Mouse (Mus musculus) MEL (cell line): Measurements from ENCODE around the gene Amdhd2. TPM values are rescaled to one million over a fixed set of nuclear protein-coding genes. Genes with fewer than 3 reads are reported as not detected.

Source experiments
- DNase-seq: peaks from one replicate; pipeline ENCODE4 v3.0.0; 2011; ENCODE audit warnings: low read depth, low spot score
- H3K27ac ChIP-seq: 2 replicates; pipeline ENCODE4 v1.5.1; 2012; ENCODE audit warnings: low read depth, mild to moderate bottlenecking, control low read depth, low read length, moderate library complexity; ENCODE audit not compliant: control insufficient read depth
- H3K27me3 ChIP-seq, 2 experiments: fragments of 150-350 bp in 1 of 2; sonication (generic) in 1 of 2; 2 replicates each; pipeline ENCODE4 v1.6.1; 2012; ENCODE audit warnings: low read length in 2 of 2, mild to moderate bottlenecking in 2 of 2, improper control_type of control experiment in 1 of 2, moderate library complexity in 1 of 2; ENCODE audit not compliant: insufficient read depth in 2 of 2, control insufficient read depth in 1 of 2
- H3K36me3 ChIP-seq, 2 experiments: 2 replicates each; pipeline ENCODE4 v1.6.1; 2012 to 2014; ENCODE audit warnings: low read length in 2 of 2, improper control_type of control experiment in 1 of 2, inconsistent platforms in 1 of 2, mild to moderate bottlenecking in 1 of 2; ENCODE audit not compliant: insufficient read depth in 2 of 2, control insufficient read depth in 1 of 2
- H3K4me1 ChIP-seq, 2 experiments: fragments of 150-350 bp in 1 of 2; sonication (generic) in 1 of 2; 2 replicates each; pipeline ENCODE4 v1.6.1; 2012; ENCODE audit warnings: low read length in 2 of 2, improper control_type of control experiment in 1 of 2, mild to moderate bottlenecking in 1 of 2; ENCODE audit not compliant: insufficient read depth in 2 of 2, control insufficient read depth in 1 of 2
- H3K4me3 ChIP-seq, 2 experiments: fragments of 150-350 bp in 1 of 2; sonication (generic) in 1 of 2; 2 replicates each; pipeline ENCODE4 v1.5.1; 2012; ENCODE audit warnings: low read depth in 2 of 2, low read length in 2 of 2, mild to moderate bottlenecking in 2 of 2, moderate library complexity in 2 of 2, control low read depth in 1 of 2, improper control_type of control experiment in 1 of 2; ENCODE audit not compliant: control insufficient read depth in 1 of 2, insufficient read depth in 1 of 2
- H3K79me2 ChIP-seq: 2 replicates; pipeline ENCODE4 v1.6.1; 2012; ENCODE audit warnings: mild to moderate bottlenecking, low read length, moderate library complexity; ENCODE audit not compliant: control insufficient read depth, poor library complexity, insufficient read depth
- H3K9ac ChIP-seq: 2 replicates; pipeline ENCODE4 v1.6.1; 2012; ENCODE audit warnings: low read depth, mild to moderate bottlenecking, control low read depth, low read length, moderate library complexity; ENCODE audit not compliant: control insufficient read depth, poor library complexity, severe bottlenecking
- H3K9me3 ChIP-seq: fragments of 150-350 bp; sonication (generic); replicated peaks from 2 replicates; pipeline ENCODE4 v1.6.1; 2012; ENCODE audit warnings: mild to moderate bottlenecking, low read length, improper control_type of control experiment, moderate library complexity; ENCODE audit not compliant: insufficient read depth
- CHD1 ChIP-seq: IDR thresholded peaks from 2 replicates; pipeline ENCODE4 v1.6.1; 2012; ENCODE audit warnings: low read depth, mild to moderate bottlenecking, inconsistent platforms, low read length, improper control_type of control experiment
- CHD2 ChIP-seq: IDR thresholded peaks from 2 replicates; pipeline ENCODE4 v1.6.1; 2011; ENCODE audit warnings: low read length, improper control_type of control experiment
- E2F4 ChIP-seq: IDR thresholded peaks from 2 replicates; pipeline ENCODE4 v1.6.1; 2011; ENCODE audit warnings: low read depth, low read length, improper control_type of control experiment, borderline replicate concordance
- ELF1 ChIP-seq: IDR thresholded peaks from 2 replicates; pipeline ENCODE4 v1.6.1; 2014; ENCODE audit warnings: low read depth, mild to moderate bottlenecking, inconsistent platforms, low read length, improper control_type of control experiment, moderate library complexity
- GABPA ChIP-seq: IDR thresholded peaks from 2 replicates; pipeline ENCODE4 v1.6.1; 2012; ENCODE audit warnings: low read depth, mild to moderate bottlenecking, inconsistent platforms, low read length, improper control_type of control experiment, moderate library complexity
- GATA1 ChIP-seq: IDR thresholded peaks from 2 replicates; pipeline ENCODE4 v1.6.1; 2011; ENCODE audit warnings: low read depth, low read length, improper control_type of control experiment
- HCFC1 ChIP-seq: IDR thresholded peaks from 2 replicates; pipeline ENCODE4 v1.6.1; 2012; ENCODE audit warnings: low read depth, mild to moderate bottlenecking, inconsistent platforms, low read length, improper control_type of control experiment, moderate library complexity
- MAFK ChIP-seq: IDR thresholded peaks from 2 replicates; pipeline ENCODE4 v1.6.1; 2011; ENCODE audit warnings: low read depth, mild to moderate bottlenecking, low read length, improper control_type of control experiment, borderline replicate concordance
- MXI1 ChIP-seq: IDR thresholded peaks from 2 replicates; pipeline ENCODE4 v1.6.1; 2011; ENCODE audit warnings: mild to moderate bottlenecking, low read depth, low read length, improper control_type of control experiment
- MYB ChIP-seq: IDR thresholded peaks from 2 replicates; pipeline ENCODE4 v1.6.1; 2011; ENCODE audit warnings: mild to moderate bottlenecking, low read depth, low read length, improper control_type of control experiment
- NRF1 ChIP-seq: IDR thresholded peaks from 2 replicates; pipeline ENCODE4 v1.6.1; 2014; ENCODE audit warnings: low read depth, mild to moderate bottlenecking, inconsistent platforms, low read length, improper control_type of control experiment, moderate library complexity; ENCODE audit not compliant: poor library complexity, insufficient read depth, severe bottlenecking
- POLR2A ChIP-seq, 2 experiments: IDR thresholded peaks; 2 replicates each; pipeline ENCODE4 v1.6.1; 2011 to 2012; ENCODE audit warnings: low read length in 2 of 2, mild to moderate bottlenecking in 2 of 2, control low read depth in 1 of 2, improper control_type of control experiment in 1 of 2, low read depth in 1 of 2, moderate library complexity in 1 of 2; ENCODE audit not compliant: control insufficient read depth in 1 of 2, insufficient read depth in 1 of 2, poor library complexity in 1 of 2
- POLR2AphosphoS2 ChIP-seq: IDR thresholded peaks from 2 replicates; pipeline ENCODE4 v1.6.1; 2011; ENCODE audit warnings: low read length, improper control_type of control experiment
- POLR2AphosphoS5 ChIP-seq: IDR thresholded peaks from 2 replicates; pipeline ENCODE4 v1.6.1; 2012; ENCODE audit warnings: low read depth, borderline replicate concordance, mild to moderate bottlenecking, inconsistent platforms, low read length, moderate library complexity, mixed read lengths
- SMC3 ChIP-seq: IDR thresholded peaks from 2 replicates; pipeline ENCODE4 v1.6.1; 2011; ENCODE audit warnings: low read depth, low read length, improper control_type of control experiment
- TAL1 ChIP-seq: IDR thresholded peaks from 2 replicates; pipeline ENCODE4 v1.6.1; 2012; ENCODE audit warnings: mild to moderate bottlenecking, inconsistent platforms, low read length, moderate library complexity, mixed read lengths
- ZMIZ1 ChIP-seq: IDR thresholded peaks from 2 replicates; pipeline ENCODE4 v1.6.1; 2012; ENCODE audit warnings: low read depth, mild to moderate bottlenecking, inconsistent platforms, low read length, improper control_type of control experiment, moderate library complexity
- ZNF384 ChIP-seq: IDR thresholded peaks from 2 replicates; pipeline ENCODE4 v1.6.1; 2012; ENCODE audit warnings: low read depth, mild to moderate bottlenecking, inconsistent platforms, low read length, improper control_type of control experiment
- polyA plus RNA-seq, 2 experiments: library from polyadenylated mRNA; stranded (reverse) in 1 of 2; unstranded in 1 of 2; fragments of >175 nt in 1 of 2; fragments of >200 nt in 1 of 2; gene quantifications; 2 replicates each; pipeline versions ENCODE4 v1.2.1 to v1.2.4; 2012; ENCODE audit warnings: low replicate concordance in 2 of 2, low read depth in 1 of 2; ENCODE audit not compliant: insufficient read length in 2 of 2, insufficient read depth in 1 of 2, missing spikeins in 1 of 2
- total RNA-seq: library from RNA; depleted of rRNA; stranded (reverse); fragments of 300-350 nt; gene quantifications from 2 replicates; pipeline ENCODE4 v1.2.3, GENCODE M21; 2012

Gene Amdhd2
- total and polyA plus RNA-seq, 3 experiments: 11.4 to 36.1 TPM; not detected in 1

GRCm38 (mm10) chr17:24113031-24113430 lies 50.5 kb downstream of the Amdhd2 start:
- Histone ChIP-seq H3K9ac (no peak overlapping the region), H3K27ac (no peak overlapping the region), H3K79me2 (peaks cover 3% of the 10 kb centered on the region; the same call in 1 of the 2 replicates), H3K9me3 (no peaks in the 10 kb centered on the region), H3K4me3 (no peak overlapping the region), H3K36me3 (peaks cover 2 to 12% of the 10 kb centered on the region in 2 experiments), H3K4me1 (peaks cover 0 to 2% of the 10 kb centered on the region in 2 experiments; a peak in 2 of 4 replicates), H3K27me3 (no peaks in the 10 kb centered on the region)
- TF ChIP-seq ZNF384: no peak
- TF ChIP-seq POLR2A (IDR thresholded peaks at IDR 0.05; ENCODE audit: control insufficient read depth in 1 of 2, insufficient read depth in 1 of 2, low read depth in 1 of 2, low read length in 2 of 2, poor library complexity in 1 of 2): no peak
- TF ChIP-seq ELF1: no peak
- TF ChIP-seq GATA1: no peak
- TF ChIP-seq CHD2: no peak
- no peak for TF ChIP-seq ZMIZ1
- TF ChIP-seq MYB: no peak
- TF ChIP-seq POLR2AphosphoS5: no peak
- no peak for TF ChIP-seq SMC3
- TF ChIP-seq TAL1: no peak
- no peak for TF ChIP-seq E2F4
- TF ChIP-seq POLR2AphosphoS2: no peak
- no peak for TF ChIP-seq MXI1
- TF ChIP-seq NRF1: no peak
- no peak for TF ChIP-seq CHD1
- no peak for TF ChIP-seq MAFK
- DNase-seq: no peak

GRCm38 (mm10) chr17:24111256-24111655 lies 52.3 kb downstream of the Amdhd2 start:
- no peaks in the 10 kb centered on the region for H3K9me3 ChIP-seq
- TF ChIP-seq GABPA (no peak), HCFC1 (no peak), CHD2 (no peak)
- H3K27ac ChIP-seq: no peak overlapping the region
- peaks cover 2 to 19% of the 10 kb centered on the region in 2 experiments for H3K36me3 ChIP-seq
- H3K9ac ChIP-seq: no peak overlapping the region
- H3K4me1 ChIP-seq: peaks cover 0 to 2% of the 10 kb centered on the region in 2 experiments; a peak in 2 of 4 replicates
- no peaks in the 10 kb centered on the region; the same call in 1 of the 2 replicates for H3K79me2 ChIP-seq
- no peak for DNase-seq
- H3K4me3 ChIP-seq: no peak overlapping the region
- no peaks in the 10 kb centered on the region for H3K27me3 ChIP-seq
